Mouse (Mus musculus) heart, postnatal 36 days (tissue): ENCODE results near the gene Rundc1. TPM values are rescaled to one million over a fixed set of nuclear protein-coding genes. Genes with fewer than 3 reads are reported as not detected.
"Not testable (repeated sequence)": the region's sequence is repeated elsewhere in the genome, so short reads cannot be mapped to it uniquely, and the experiment has no call there.

Experiments
- DNase-seq, 2 experiments: peaks; one replicate each; pipeline ENCODE4 v3.0.0; 2021 to 2022
- intact Hi-C: fragments of 180-260 bp; cut with DNase I; formaldehyde crosslinking; loops from one replicate; pipeline ENCODE4 v1.15.1; 2025
- total RNA-seq, 2 experiments: library from RNA; stranded (reverse); gene quantifications; 2 replicates each; pipeline ENCODE4 v1.2.3; 2021

Gene Rundc1
- 10 to 100 TPM; 12.2 to 12.4 TPM for total RNA-seq

GRCm38 (mm10) chr11:101424925-101425813 lies at the start of gene Rundc1, which contains the start of gene Ptges3l:
Gene Rundc1 (plus strand): TSS chr11:101425085.
Gene Ptges3l (minus strand): TSS chr11:101425333.
- peak; percentile 98 to 99 for DNase-seq
- intact Hi-C loops = no loop called here

GRCm38 (mm10) chr11:101378196-101378595 lies 46.7 kb upstream of the Rundc1 start:
- DNase-seq, intact Hi-C loops: not testable (repeated sequence)

- intact Hi-C loops = no loop called here
- no peak for DNase-seq
Observed at GRCm38 (mm10) chr11:101378926-101379325, 46.0 kb upstream of the Rundc1 start.

GRCm38 (mm10) chr11:101381817-101382216 lies 43.1 kb upstream of the Rundc1 start:
- intact Hi-C loops = no loop called here
- DNase-seq = no peak

DNA sequence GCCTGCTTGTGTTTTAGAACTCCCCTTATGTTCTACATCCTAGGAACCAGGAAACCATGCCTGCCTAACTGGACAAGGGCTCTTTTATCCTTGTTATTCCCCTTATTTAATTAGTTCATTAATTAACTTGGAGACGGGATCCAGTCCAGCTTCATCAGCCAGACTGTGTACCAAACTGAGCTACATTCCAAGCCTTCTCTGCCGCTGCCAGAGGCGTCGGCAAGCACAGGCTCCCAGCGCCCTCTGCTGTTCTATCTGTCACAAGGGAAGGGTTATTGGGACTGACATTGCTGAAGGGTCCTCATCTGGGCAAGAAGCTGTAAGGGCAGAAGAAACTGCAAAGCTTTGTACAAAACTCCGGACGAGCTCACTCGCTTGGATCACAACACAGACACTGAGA lies 29.8 kb upstream of the Rundc1 start:
- peak; percentile 73 for DNase-seq
- intact Hi-C loops = loop anchor here (1.0 to 5.0 kb wide), 2 partner anchors 72 to 183 kb away; no protein-coding TSS in a partner anchor

DNA sequence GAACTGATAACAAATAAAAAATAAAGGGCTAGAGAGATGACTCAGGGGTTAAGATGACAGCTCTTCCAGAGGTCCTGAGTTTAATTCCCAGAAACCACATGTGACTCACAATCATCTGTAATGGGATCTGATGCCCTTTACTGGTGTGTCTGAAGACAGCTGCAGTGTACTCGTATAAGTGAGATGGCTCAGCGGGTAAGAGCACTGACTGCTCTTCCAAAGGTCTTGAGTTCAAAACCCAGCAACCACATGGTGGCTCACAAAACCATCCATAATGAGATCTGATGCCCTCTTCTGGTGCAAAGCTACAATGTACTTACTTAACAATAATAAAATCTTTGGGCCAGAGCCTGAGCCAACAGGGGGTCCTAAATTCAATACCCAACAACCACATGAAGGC lies 9.6 kb upstream of the Rundc1 start:
- DNase-seq = no peak
- intact Hi-C loops = no loop called here

GRCm38 (mm10) chr11:101416433-101417100 lies 8.3 kb upstream of the Rundc1 start:
- intact Hi-C loops = no loop called here
- DNase-seq = no peak

GRCm38 (mm10) chr11:101417101-101417855 lies 7.6 kb upstream of the Rundc1 start, which contains the start of gene Aarsd1:
Gene Aarsd1 (minus strand): TSS chr11:101417615.
- DNase-seq = peak; percentile 94 to 95
- intact Hi-C loops = no loop called here

GRCm38 (mm10) chr11:101418991-101419390 lies 5.9 kb upstream of the Rundc1 start:
- DNase-seq = no peak

GRCm38 (mm10) chr11:101419610-101420009 lies 5.3 kb upstream of the Rundc1 start:
- no peak for DNase-seq
- intact Hi-C loops = no loop called here

More at GRCm38 (mm10) chr11:101418991-101419390, 5.9 kb upstream of the Rundc1 start:
- intact Hi-C loops = no loop called here

DNA sequence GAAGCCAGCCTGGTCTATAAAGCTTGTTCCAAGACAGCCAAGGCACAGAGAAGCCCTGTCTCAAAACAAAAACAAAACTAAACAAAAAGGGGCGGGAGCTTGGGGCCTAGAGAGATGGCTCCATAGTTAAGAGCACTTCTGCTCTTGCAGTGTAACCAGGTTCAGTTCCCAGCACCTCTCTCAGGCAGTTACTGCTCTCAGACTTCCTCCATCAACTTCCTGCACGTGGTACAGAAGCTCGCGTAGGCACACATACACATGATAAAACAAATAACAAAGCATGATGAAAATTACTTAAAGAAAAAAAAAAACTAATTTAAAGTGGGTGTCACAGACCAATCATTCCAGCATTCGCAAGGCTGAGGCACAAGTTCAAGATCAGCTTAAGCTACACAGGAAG lies 4.7 kb upstream of the Rundc1 start:
- intact Hi-C loops = no loop called here
- no peak for DNase-seq

DNA sequence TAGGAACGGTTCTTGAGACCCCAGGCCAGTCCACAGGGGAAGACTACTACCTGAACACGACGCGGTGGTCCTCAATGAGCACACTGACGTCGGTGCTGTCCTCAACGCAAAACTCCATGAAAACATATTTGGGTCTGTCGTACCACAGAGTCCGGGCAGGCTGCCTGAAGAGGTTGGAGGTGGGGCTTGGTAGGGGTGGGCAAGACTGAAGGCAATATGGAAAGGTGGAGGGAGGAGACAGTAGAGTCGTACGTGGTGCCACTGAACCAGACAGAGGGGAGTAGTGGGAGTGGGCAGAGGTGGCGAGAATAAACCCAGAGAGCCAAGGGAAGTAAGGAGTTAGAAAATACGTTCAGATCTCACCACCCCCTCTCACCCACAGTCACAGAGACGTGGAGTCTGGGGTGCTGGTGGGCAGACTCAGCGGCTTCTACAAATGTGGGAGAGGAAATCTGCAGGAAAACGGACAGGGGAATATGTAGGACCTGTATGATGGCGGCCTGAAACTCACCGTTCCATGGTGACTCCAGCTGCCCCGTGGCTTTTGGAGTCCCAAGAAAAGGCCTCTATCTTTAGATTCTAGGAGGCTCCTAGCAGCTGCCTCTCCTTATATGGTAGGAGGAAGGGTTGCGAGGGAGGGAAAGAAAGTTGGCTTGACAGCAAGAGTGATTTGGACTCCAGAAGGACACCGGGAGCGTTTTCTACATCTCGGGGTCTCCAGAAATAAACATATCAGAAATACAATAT lies 607 bp upstream of the Rundc1 start, which contains the start of gene Gm27029:
TSS of gene Gm27029 (minus strand) at position 692 of the 747 bp plus-strand sequence.
- intact Hi-C loops = no loop called here

DNA sequence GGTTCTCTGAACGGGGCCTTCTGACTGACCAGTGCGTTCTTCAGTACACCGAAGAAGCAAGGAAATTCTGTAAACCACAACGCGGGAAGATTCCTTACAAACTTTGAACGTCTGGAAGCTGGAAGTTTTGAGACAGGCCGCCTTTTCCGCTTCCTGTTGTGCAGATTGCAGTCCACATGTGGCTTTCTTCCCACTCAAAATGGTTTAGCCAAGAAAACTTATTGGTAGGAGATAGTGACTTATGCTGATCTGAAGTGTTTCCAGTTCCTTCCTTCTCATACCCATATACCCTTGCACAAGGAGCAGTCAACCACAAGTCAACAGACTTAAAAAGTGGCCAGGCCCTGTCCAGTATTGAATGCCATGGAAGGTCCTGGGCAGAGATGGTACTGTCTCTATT lies 1.3 kb downstream of the Rundc1 start:
- intact Hi-C loops = no loop called here

More for the DNA sequence above, 607 bp upstream of the Rundc1 start, which contains the start of gene Gm27029:
- peak in 1 of 2 experiments; percentile 45 for DNase-seq

GRCm38 (mm10) chr11:101431327-101431726 lies 6.4 kb downstream of the Rundc1 start:
- intact Hi-C loops = no loop called here
- DNase-seq = no peak

More for the DNA sequence above, 1.3 kb downstream of the Rundc1 start:
- no peak for DNase-seq

DNA sequence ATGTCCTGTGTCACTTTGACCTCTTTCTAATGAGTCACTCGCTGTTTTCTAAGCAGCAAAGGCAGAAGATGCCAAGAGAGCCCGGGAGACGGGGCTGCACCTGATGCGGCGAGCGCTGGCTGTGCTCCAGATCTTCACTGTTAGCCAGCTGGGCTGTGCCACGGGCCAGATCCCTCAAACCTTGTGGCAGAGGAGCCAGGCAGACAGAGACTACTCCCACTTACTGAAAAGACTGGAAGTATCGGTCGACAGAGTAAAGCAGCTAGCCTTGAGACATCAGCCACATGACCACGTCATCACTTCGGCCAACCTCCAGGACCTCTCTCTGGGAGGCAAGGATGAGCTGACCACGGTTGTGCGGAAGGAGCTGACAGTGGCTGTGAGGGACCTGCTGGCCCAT lies 8.5 kb downstream of the Rundc1 start:
- DNase-seq = no peak
- intact Hi-C loops = no loop called here

DNA sequence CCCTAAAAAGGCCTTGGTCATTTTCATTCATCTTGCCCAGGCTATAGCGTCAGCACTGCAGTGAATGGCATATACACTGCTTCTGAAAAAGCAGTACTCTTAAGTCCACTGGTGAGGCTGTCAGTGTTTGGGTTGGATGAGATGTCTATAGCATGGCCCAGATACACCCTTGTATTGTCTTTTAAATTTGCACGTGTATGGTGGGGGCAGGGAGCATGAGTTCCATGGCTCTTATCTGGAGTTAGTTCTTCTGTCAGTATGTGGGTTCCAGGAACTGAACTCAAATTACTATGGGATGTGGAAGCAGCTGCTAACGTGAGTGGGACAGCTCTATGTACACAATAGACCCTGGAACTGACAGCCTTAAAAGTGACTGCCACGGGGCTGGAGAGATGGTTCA lies 10.9 kb downstream of the Rundc1 start:
- intact Hi-C loops = no loop called here
- no peak for DNase-seq

DNA sequence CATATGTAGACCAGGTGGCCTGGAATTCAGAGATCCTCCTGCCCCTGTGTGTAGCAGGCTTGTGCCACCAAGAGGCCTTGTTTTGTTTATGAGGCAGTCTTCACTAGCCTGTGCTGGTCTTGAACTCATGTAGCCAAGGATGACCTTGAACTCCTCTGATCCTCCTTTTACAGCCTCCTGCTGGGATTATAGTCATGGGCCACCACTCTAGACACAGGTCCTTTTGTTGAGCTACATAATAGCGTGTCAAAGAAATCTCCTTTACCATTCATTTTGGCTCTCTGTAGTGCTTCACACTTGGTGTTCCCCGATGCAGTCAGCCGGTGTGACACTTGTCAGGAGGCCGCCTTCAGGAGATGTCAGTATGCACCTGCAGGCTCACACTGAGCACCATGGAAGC lies 12.0 kb downstream of the Rundc1 start:
- intact Hi-C loops = no loop called here
- DNase-seq = no peak

GRCm38 (mm10) chr11:101438006-101438405 lies 13.1 kb downstream of the Rundc1 start:
- intact Hi-C loops, DNase-seq: not testable (repeated sequence)

- DNase-seq = not testable (repeated sequence)
- intact Hi-C loops = loop anchor here (2.0 kb wide), 1 partner anchor 25 kb away; the partner anchor contains the start of gene Vat1
Observed at GRCm38 (mm10) chr11:101441450-101442126, 16.7 kb downstream of the Rundc1 start.
